ENCODE assay signal across 27 mouse cellular contexts in the genomic region with DNA sequence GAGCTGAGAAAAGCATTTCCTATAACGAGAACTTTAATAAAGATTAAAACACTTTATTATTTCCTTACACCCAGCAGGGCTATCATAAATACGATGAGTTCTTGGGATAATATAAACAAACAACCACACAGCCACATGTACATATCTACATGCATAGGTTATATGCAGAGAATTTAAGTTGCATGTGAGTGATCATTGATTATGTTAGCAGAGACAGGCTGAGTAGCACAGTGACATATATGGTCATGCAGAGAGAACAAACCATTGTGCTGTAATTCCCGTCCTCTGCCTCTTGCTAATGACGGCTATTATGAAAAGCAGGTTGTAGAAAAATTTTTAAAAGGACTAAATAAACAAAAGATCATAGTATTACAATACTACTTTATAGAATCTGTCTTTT. TPM values are rescaled to one million over a fixed set of nuclear protein-coding genes. Genes with fewer than 3 reads are reported as not detected.
DNase-seq lines count a peak whose midpoint lies in the region; ATAC-seq lines count a peak whose summit lies in the region.
"Had no signal": no experiment of that assay in that cellular context is flagged by ENCODE, and none has a peak within 500 bp of the region (broad histone marks: within the 10 kb centered on the region; RNA-seq: fewer than 3 reads in every experiment).

No protein-coding gene starts in this region.

- no peak overlapping the region for H3K27ac ChIP-seq in forebrain, embryonic 12.5 days
- H3K27ac ChIP-seq in forebrain, embryonic 16.5 days (ENCODE audit: low read length): no peak overlapping the region
- no peak overlapping the region for H3K27ac ChIP-seq in hindbrain, embryonic 12.5 days
- no peak overlapping the region for H3K27ac ChIP-seq in hindbrain, embryonic 10.5 days
- H3K27ac ChIP-seq in neural tube, embryonic 13.5 days (replicated peaks): no peak overlapping the region
- H3K27ac ChIP-seq: embryonic facial prominence, embryonic 10.5 days; embryonic facial prominence, embryonic 15.5 days; heart, embryonic 10.5 days; kidney, embryonic 15.5 days; liver, embryonic 13.5 days had no signal

- 61% methylated on average over 4 of the region's 4 CpGs for WGBS in forebrain, embryonic 12.5 days
- WGBS in forebrain, embryonic 16.5 days: 53% methylated on average over 4 of the region's 4 CpGs
- WGBS in hindbrain, embryonic 12.5 days: 52% methylated on average over 4 of the region's 4 CpGs
- 62% methylated on average over 4 of the region's 4 CpGs for WGBS in hindbrain, embryonic 10.5 days
- WGBS in neural tube, embryonic 13.5 days: 43% methylated on average over 4 of the region's 4 CpGs

- no peaks in the 10 kb centered on the region for H3K9me3 ChIP-seq in forebrain, embryonic 12.5 days
- H3K9me3 ChIP-seq in forebrain, embryonic 16.5 days (ENCODE audit: control insufficient read depth, low read length): no peaks in the 10 kb centered on the region
- no peaks in the 10 kb centered on the region for H3K9me3 ChIP-seq in hindbrain, embryonic 12.5 days (replicated peaks)
- H3K9me3 ChIP-seq in hindbrain, embryonic 10.5 days: no peaks in the 10 kb centered on the region
- no peaks in the 10 kb centered on the region for H3K9me3 ChIP-seq in neural tube, embryonic 13.5 days
- H3K9me3 ChIP-seq: embryonic facial prominence, embryonic 10.5 days; embryonic facial prominence, embryonic 15.5 days; heart, embryonic 10.5 days; kidney, embryonic 15.5 days; liver, embryonic 13.5 days; megakaryocyte, embryonic 14.5 days had no signal

- no peak overlapping the region for H3K9ac ChIP-seq in forebrain, embryonic 12.5 days
- no peak overlapping the region for H3K9ac ChIP-seq in forebrain, embryonic 16.5 days (replicated peaks; ENCODE audit: low read depth, low read length)
- no peak overlapping the region for H3K9ac ChIP-seq in hindbrain, embryonic 12.5 days
- no peak overlapping the region for H3K9ac ChIP-seq in neural tube, embryonic 13.5 days
- H3K9ac ChIP-seq: embryonic facial prominence, embryonic 15.5 days; kidney, embryonic 15.5 days; liver, embryonic 13.5 days had no signal

- no peaks in the 10 kb centered on the region for H3K27me3 ChIP-seq in forebrain, embryonic 12.5 days
- no peaks in the 10 kb centered on the region for H3K27me3 ChIP-seq in forebrain, embryonic 16.5 days (replicated peaks; ENCODE audit: control insufficient read depth, insufficient read depth, low read length)
- H3K27me3 ChIP-seq in hindbrain, embryonic 12.5 days: no peaks in the 10 kb centered on the region
- no peaks in the 10 kb centered on the region for H3K27me3 ChIP-seq in hindbrain, embryonic 10.5 days (ENCODE audit: insufficient read depth, poor library complexity, severe bottlenecking)
- H3K27me3 ChIP-seq in neural tube, embryonic 13.5 days: no peaks in the 10 kb centered on the region
- H3K27me3 ChIP-seq: CH12.LX; embryonic facial prominence, embryonic 15.5 days; kidney, embryonic 15.5 days; liver, embryonic 13.5 days; megakaryocyte, embryonic 14.5 days had no signal

- H3K4me1 ChIP-seq in forebrain, embryonic 12.5 days: peaks cover 9% of the 10 kb centered on the region
- H3K4me1 ChIP-seq in forebrain, embryonic 16.5 days (replicated peaks; ENCODE audit: control insufficient read depth, insufficient read depth, low read length): no peaks in the 10 kb centered on the region
- peaks cover 3% of the 10 kb centered on the region; the same call in 1 of the 2 replicates for H3K4me1 ChIP-seq in hindbrain, embryonic 12.5 days
- H3K4me1 ChIP-seq in hindbrain, embryonic 10.5 days (replicated peaks): peaks cover 20% of the 10 kb centered on the region
- H3K4me1 ChIP-seq in neural tube, embryonic 13.5 days (replicated peaks): peaks cover 15% of the 10 kb centered on the region
- H3K4me1 ChIP-seq: embryonic facial prominence, embryonic 15.5 days; kidney, embryonic 15.5 days; liver, embryonic 13.5 days had no signal

- no peak overlapping the region for H3K4me2 ChIP-seq in forebrain, embryonic 12.5 days
- no peak overlapping the region for H3K4me2 ChIP-seq in forebrain, embryonic 16.5 days (ENCODE audit: low read length)
- H3K4me2 ChIP-seq in hindbrain, embryonic 12.5 days (replicated peaks): no peak overlapping the region
- no peak overlapping the region for H3K4me2 ChIP-seq in neural tube, embryonic 13.5 days
- H3K4me2 ChIP-seq: embryonic facial prominence, embryonic 15.5 days; kidney, embryonic 15.5 days; liver, embryonic 13.5 days had no signal

- peak; percentile 60; the same call in 1 of the 2 replicates for ATAC-seq in forebrain, embryonic 12.5 days (ENCODE audit: low FRiP score)
- ATAC-seq in forebrain, embryonic 16.5 days: no peak
- peak; percentile 54 for ATAC-seq in hindbrain, embryonic 12.5 days (ENCODE audit: low FRiP score)
- ATAC-seq in neural tube, embryonic 13.5 days (ENCODE audit: low read depth): peak; percentile 54; the same call in 1 of the 2 replicates
- ATAC-seq: inflammation-experienced regulatory T-cells, adult 6 months; lung, postnatal 0 days had no signal

- no peak for DNase-seq in hindbrain, embryonic 10.5 days (ENCODE audit: low spot score)
- no peak for DNase-seq in neural tube, embryonic 10.5 days (ENCODE audit: extremely low spot score, low spot score)
- DNase-seq in spleen, adult 12 weeks (ENCODE audit: low spot score): no peak
- no peak for DNase-seq in urinary bladder, postnatal 36 days (ENCODE audit: low spot score in 2 of 2)
- DNase-seq: adrenal gland, adult 8-10 months; cerebellum, adult 8-10 months; cerebellum, postnatal 25 days; gastrocnemius, postnatal 25 days; heart, adult 11 months; heart, postnatal 36 days; kidney, adult 18-20 months; kidney, postnatal 25 days; liver, embryonic 13.5 days; lung, adult 18-20 months; thymus, postnatal 4 days had no signal

- H3K4me3 ChIP-seq in forebrain, embryonic 12.5 days (replicated peaks): no peak overlapping the region
- H3K4me3 ChIP-seq in forebrain, embryonic 16.5 days (replicated peaks; ENCODE audit: low read length): no peak overlapping the region
- no peak overlapping the region for H3K4me3 ChIP-seq in hindbrain, embryonic 12.5 days
- no peak overlapping the region for H3K4me3 ChIP-seq in hindbrain, embryonic 10.5 days
- no peak overlapping the region for H3K4me3 ChIP-seq in neural tube, embryonic 13.5 days
- H3K4me3 ChIP-seq: embryonic facial prominence, embryonic 10.5 days; embryonic facial prominence, embryonic 15.5 days; heart, embryonic 10.5 days; kidney, embryonic 15.5 days; liver, embryonic 13.5 days; megakaryocyte, embryonic 14.5 days had no signal

- no peaks in the 10 kb centered on the region for H3K36me3 ChIP-seq in forebrain, embryonic 12.5 days (replicated peaks)
- H3K36me3 ChIP-seq in forebrain, embryonic 16.5 days (ENCODE audit: control insufficient read depth, insufficient read depth): no peaks in the 10 kb centered on the region
- no peaks in the 10 kb centered on the region for H3K36me3 ChIP-seq in hindbrain, embryonic 12.5 days
- no peaks in the 10 kb centered on the region for H3K36me3 ChIP-seq in hindbrain, embryonic 10.5 days
- no peaks in the 10 kb centered on the region for H3K36me3 ChIP-seq in neural tube, embryonic 13.5 days
- H3K36me3 ChIP-seq: embryonic facial prominence, embryonic 10.5 days; embryonic facial prominence, embryonic 15.5 days; kidney, embryonic 15.5 days; liver, embryonic 13.5 days had no signal

RNA-seq across cellular contexts. Expression of a gene that starts 53.8 kb away (rescaled TPM):
- polyA plus RNA-seq in forebrain, embryonic 12.5 days (2016; fragmentation: Nextera tagmentation; extraction: Ambion mirVana): 2.5 and 3.7 TPM in 2 replicates
- 2.7 and 4.6 TPM in 2 replicates for polyA plus RNA-seq in forebrain, embryonic 16.5 days (2015; fragmentation: Nextera tagmentation; extraction: Ambion mirVana)
- polyA plus RNA-seq in hindbrain, embryonic 12.5 days (2016; fragmentation: Nextera tagmentation; extraction: Ambion mirVana): 3.6 TPM in 2 replicates
- polyA plus RNA-seq in hindbrain, embryonic 10.5 days (2016; fragmentation: Nextera tagmentation; extraction: Ambion mirVana): 2.6 and 3.2 TPM in 2 replicates
- polyA plus RNA-seq in neural tube, embryonic 13.5 days (2015; fragmentation: Nextera tagmentation; extraction: Ambion mirVana): 4.5 TPM in 2 replicates
